Mouse (Mus musculus): ENCODE measurements around the gene Ehd4.

DNA sequence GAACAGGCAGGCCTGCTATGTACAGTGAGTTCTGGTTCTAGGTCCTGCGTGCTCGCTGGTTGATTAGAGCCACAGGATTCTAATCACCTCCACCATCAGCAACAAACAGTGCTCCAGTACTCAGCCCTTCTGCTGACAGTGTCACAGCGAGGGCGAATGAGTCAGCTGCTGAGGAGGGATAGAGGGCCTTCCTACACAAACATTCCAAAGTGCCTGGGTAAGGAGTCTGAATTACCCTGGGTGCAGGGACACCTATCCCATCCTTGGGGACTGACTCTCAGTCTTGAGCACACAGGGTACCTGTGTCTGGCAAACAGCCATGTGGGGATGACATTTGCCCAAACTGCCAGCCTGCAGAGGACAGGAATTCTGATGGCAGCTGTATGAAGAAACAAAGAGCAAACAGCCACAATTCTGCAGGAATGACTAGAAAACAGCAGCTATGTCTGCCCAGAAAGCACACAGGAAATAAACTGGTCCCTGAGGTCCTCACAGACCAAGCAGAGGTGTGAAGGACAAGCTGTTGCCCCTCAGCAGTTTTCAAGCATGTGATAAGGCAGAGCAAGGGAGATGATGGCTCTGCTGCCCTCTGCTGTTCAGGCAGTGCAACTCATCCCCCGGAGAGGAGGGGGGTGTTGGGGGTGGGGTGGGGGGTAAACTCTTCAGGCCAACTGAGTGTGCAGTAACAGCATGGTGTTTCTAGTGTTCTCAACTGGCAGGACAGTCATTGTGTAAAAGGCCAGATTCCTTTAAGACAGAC, 60.6 kb downstream of the Ehd4 start:
- TF ChIP-seq FLI1 (IDR thresholded peaks at IDR 0.05; ENCODE audit: low read length) (no peak), GATA1 (IDR thresholded peaks at IDR 0.05; ENCODE audit: borderline replicate concordance, low read length) (no peak)

All from megakaryocyte, embryonic 14.5 days (primary cell).